Mouse (Mus musculus): Measurements from ENCODE around the gene Kctd14. TPM values are rescaled to one million over a fixed set of nuclear protein-coding genes. Genes with fewer than 3 reads are reported as not detected.

Gene Kctd14
- polyA plus RNA-seq, 1 experiment: 0.10 TPM

DNA sequence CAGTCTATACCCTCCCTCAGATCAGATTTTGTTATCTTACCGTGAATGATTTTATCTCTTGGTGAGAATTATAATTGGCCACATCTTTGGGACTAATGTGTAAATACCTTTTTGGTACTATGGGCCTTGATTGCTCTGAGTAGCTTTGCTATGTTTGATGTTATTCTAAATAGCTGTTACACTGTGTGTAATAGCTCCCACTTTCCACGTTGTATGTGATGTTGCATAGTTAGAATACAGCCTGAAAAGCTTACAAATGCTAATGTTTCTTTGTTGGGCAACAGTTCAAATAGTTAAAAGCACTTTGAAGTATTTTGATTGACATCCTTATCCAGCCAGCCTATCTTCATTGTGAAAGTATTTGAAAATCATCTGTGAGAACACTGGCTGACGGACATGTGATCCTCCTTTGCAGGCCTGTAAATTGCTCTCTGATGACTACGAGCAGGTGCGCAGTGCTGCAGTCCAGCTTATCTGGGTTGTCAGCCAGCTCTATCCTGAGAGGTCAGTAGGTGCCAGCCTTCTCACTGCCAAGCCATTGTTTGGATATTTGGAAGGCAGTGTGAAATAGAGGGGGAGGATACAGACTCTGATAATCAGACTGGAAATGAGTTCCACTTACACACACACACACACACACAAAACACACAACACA lies 49.6 kb downstream of the Kctd14 start:
- Histone ChIP-seq H3K36me3 (ENCODE audit: control insufficient read depth, insufficient read depth) (no peaks in the 10 kb centered on the region), H3K79me2 (ENCODE audit: control insufficient read depth, insufficient read depth) (no peaks in the 10 kb centered on the region), H3K27me3 (ENCODE audit: control insufficient read depth, insufficient read depth, insufficient read length) (no peaks in the 10 kb centered on the region), H3ac (ENCODE audit: control insufficient read depth, insufficient read length) (no peak overlapping the region), H3K4me3 (no peak overlapping the region), H3K4me2 (ENCODE audit: low read depth) (no peak overlapping the region)
- TF ChIP-seq MYOD1 (IDR thresholded peaks at IDR 0.05; ENCODE audit: control insufficient read depth in 1 of 3, insufficient read length in 2 of 3, low read depth in 2 of 3) (peak; percentile 61 to 88 (median 87)), POLR2AphosphoS2 (IDR thresholded peaks at IDR 0.05; ENCODE audit: insufficient read length, low read depth) (no peak)

Other genes with a start within 250 kb of the Kctd14 start
- 1.6 TPM for gene Usp35, start 119.3 kb upstream of the Kctd14 start, polyA plus RNA-seq (2012; fragmentation: generic; extraction: Trizol)
- 2.3 TPM for gene Kctd21, start 119.0 kb upstream of the Kctd14 start, polyA plus RNA-seq (2012; fragmentation: generic; extraction: Trizol)
- 15.1 TPM for gene Alg8, start 79.7 kb upstream of the Kctd14 start, polyA plus RNA-seq (2012; fragmentation: generic; extraction: Trizol)
- 211 TPM for gene Ndufc2, start 51.3 kb upstream of the Kctd14 start, polyA plus RNA-seq (2012; fragmentation: generic; extraction: Trizol)
- gene Thrsp, start 33.6 kb upstream of the Kctd14 start, polyA plus RNA-seq (2012; fragmentation: generic; extraction: Trizol): 0.02 TPM
- 24.9 TPM for gene Ints4, start 29.6 kb downstream of the Kctd14 start, polyA plus RNA-seq (2012; fragmentation: generic; extraction: Trizol)
- 127 TPM for gene Aamdc, start 128.2 kb downstream of the Kctd14 start, polyA plus RNA-seq (2012; fragmentation: generic; extraction: Trizol)
- gene Rsf1, start 128.6 kb downstream of the Kctd14 start, polyA plus RNA-seq (2012; fragmentation: generic; extraction: Trizol): 4.3 TPM
- 56.3 TPM for gene Clns1a, start 245.3 kb downstream of the Kctd14 start, polyA plus RNA-seq (2012; fragmentation: generic; extraction: Trizol)

Measured in myocyte (in vitro differentiated cells).